Mouse (Mus musculus) cerebral cortex, adult 2 months (tissue): ENCODE data around the gene Cep164.

Source experiments
- WGBS: fragments of 180-500 bp; shearing (Covaris S2); methylation state at CpG from one replicate; pipeline ENCODE4 v1.1.7; 2018; 5-methylcytosine and 5-hydroxymethylcytosine counted together

The Cep164 gene

GRCm38 (mm10) chr9:45787547-45787946 is 40.9 kb downstream of the Cep164 start:
- WGBS = 74% methylated on average over 6 of the region's 6 CpGs

DNA sequence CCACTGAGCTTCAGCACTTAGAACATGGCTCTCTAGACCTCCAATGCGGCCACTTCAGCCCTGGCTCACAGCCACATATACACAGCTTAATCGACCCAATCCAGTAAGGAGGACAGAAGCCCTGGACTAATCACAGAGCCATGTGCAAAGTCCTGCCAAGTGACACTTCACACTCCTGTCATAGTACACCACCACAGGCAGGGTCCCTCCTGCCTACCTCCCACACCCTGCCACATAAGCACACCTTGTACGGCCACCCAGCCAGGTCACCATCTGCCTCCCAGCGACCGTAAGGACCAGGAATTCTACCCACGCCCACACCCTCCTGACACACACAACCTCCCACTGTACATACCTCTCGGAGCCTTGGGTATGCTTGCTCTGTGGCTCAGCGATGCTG is 41.4 kb downstream of the Cep164 start:
- WGBS = 73% methylated on average over 8 of the region's 8 CpGs

GRCm38 (mm10) chr9:45783249-45784069 is 45.0 kb downstream of the Cep164 start:
- 72% methylated on average over 12 of the region's 12 CpGs for whole genome bisulfite sequencing

- 80% methylated on average over 6 of the region's 6 CpGs for WGBS
Observed at GRCm38 (mm10) chr9:45779201-45779600, 49.3 kb downstream of the Cep164 start.

- 80% methylated on average over 3 of the region's 3 CpGs for WGBS
Observed at GRCm38 (mm10) chr9:45776176-45776575, 52.3 kb downstream of the Cep164 start.

DNA sequence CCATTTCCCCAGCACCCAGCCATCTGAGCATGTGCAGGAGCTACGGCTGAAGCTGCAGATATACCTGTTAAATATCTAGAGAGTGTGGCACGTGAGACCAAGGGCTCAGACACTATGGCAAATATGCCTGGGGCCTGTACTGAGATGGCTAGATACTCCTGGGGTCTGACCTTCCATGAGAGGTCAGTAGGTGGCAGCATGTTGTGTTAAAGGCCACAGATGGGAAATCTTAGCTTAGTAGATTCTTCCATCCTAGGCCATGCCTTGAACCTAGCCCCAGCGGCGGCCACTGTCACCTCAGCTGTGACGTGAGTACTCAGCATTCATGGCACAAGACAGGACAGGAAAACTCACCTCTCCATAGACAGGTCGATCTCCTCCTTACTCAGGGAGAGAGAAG is 54.4 kb downstream of the Cep164 start:
- WGBS = 89% methylated on average over 6 of the region's 6 CpGs

GRCm38 (mm10) chr9:45769596-45769995 is 58.9 kb downstream of the Cep164 start:
- 90% methylated on average over 5 of the region's 5 CpGs for WGBS

DNA sequence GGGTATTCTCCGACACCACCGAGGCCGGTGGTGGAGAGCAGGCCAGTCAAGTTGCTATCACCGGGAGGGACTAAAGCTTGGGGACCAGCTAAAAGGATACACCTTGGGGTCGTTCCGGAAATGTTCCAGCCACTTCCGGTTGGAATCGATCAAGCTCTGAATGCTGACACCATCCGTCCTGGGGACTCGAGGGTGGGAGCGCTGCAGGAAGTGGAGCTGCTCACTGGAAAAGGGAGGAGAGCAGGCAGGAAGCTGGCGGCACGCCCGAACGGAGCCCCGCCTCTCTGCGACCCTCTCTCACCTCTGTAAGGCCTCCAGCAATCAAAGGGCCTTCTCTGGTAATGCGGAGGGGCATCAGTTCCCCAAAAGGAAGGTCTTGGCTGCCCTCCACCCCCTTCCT is 60.1 kb downstream of the Cep164 start:
- WGBS = 85% methylated on average over 18 of the region's 18 CpGs

DNA sequence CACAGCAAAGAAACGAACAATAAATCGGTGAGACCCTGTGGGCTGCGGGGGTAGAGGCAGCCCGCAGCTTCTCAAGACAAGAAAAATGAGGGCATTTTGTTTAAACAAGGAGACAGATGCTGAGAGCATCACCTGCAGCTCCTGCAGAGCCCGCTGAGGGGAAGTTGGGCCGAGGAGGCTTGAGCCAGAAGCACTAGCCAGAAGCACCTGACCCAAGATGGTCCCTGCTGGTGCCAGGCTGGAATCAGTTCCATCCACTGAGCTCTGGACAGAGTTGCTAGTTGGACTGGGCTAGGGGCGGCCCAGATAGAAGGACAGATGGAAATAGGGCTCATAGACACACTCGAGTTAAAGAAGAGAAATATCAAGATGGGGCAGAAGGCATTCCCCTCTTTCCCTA is 61.3 kb downstream of the Cep164 start:
- WGBS = 92% methylated on average over 8 of the region's 8 CpGs

DNA sequence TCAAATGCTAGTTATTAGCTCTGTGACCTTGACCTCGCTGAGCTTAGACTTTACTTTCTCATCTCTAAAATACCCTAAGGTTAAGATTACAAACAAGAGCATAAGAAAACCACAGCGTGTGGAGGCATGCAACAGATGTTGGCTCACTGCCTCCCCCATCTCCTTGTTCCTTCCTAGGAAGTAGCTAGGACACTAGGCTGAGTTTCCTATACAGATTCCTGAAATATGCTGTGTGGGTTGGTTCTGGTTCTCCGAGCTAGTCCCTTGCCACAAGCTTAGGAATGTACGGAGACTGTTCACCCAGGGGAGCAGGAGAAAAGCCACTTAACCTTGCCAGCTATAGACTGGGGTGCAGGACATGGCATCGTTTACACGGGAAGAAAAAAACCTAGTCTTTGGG is 62.3 kb downstream of the Cep164 start:
- 56% methylated on average over 6 of the region's 6 CpGs for WGBS

DNA sequence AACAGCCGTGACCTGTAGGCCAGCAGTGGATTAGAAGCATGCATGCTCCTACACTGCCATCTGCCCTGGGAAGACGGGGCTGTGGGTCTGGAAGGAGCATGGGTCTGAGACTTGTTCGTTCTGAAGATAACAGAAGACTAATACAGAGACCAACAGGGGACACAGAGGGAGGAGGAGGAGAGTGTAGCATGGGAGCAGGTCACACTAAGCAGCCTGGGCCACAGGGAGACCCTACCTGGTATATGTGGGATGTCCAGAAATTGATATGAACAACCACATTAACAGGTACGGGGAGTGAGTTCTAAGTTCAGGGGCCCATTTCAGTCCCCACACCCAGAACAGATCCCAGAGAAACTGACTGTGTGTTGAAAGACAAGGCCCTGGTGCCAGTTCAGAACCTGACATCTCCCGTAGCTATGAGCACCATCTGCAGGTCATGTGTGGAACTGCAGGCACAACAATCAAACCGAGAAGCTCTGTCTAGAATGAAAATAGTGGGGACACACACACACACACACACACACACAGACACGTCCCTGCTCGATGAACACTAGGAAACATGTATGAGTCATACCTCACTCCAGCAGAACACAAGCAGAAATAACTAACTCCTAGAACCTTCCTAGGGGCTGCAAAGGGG is 73.9 kb downstream of the Cep164 start:
- WGBS = 31% methylated on average over 8 of the region's 8 CpGs

DNA sequence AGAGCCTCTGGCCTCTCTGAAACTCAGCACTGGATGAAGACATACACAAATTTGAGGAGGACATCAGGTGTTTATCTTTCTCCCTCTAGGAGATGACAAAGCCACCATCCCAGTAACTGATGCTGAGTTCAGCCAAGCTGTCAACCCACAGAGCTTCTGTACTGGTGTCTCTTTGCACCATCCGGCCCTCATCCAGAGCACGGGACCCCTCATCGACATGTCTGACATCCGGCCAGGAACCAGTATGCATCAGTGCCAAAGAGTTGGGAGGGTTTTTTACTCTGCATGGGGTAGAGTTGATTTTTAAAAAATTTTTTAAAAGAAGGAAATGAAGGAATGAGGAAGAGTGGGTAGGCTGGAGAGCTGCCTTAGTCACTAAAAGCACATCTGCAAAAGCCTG is 78.6 kb downstream of the Cep164 start:
- 84% methylated on average over 4 of the region's 4 CpGs for WGBS

- 61% methylated on average over 7 of the region's 7 CpGs for WGBS
Observed at GRCm38 (mm10) chr9:45745451-45745850, 83.0 kb downstream of the Cep164 start.

GRCm38 (mm10) chr9:45740584-45740980 is 87.9 kb downstream of the Cep164 start:
- 75% methylated on average over 2 of the region's 2 CpGs for WGBS

DNA sequence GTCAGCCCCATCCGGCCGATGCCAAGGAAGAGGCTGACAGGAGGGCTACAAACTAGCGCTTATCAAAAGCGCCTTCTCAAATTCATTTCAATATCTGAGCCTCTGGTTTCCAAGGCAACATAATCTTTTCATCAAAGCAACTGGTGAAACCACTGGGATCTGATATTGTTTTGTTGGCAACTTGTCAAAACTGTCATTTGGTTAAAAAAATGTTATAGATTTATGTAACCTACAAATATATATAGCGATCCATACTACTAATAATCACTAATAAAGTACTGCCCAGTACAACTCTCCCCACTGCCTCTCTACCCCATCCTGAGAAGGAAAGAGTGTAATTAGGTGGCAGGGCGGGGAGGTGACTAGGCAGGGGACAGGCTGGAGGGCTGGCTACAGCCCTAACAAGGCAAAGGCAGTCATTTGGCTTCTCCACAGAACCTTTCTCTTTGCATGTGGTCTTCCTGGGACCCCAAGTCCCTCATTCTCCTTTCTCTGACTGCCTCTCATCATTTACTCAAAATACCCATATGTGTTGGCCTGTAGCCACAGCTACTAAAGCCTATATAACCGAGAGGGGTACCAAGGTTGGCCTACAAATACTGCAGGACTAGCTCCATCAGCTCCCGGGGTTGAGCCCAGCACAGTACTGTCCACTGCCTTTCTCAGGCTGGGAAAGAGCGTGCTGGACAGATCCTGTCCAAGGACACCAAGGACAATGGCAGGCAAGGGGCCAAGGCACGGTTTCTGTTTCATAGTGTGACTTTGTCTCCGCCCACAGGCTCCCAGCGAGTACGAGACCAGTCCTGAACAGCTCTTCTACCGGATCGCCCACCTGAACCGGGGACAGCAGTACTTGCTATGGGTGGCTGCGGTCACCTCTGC is 88.5 kb downstream of the Cep164 start:
- 57% methylated on average over 17 of the region's 17 CpGs for WGBS

DNA sequence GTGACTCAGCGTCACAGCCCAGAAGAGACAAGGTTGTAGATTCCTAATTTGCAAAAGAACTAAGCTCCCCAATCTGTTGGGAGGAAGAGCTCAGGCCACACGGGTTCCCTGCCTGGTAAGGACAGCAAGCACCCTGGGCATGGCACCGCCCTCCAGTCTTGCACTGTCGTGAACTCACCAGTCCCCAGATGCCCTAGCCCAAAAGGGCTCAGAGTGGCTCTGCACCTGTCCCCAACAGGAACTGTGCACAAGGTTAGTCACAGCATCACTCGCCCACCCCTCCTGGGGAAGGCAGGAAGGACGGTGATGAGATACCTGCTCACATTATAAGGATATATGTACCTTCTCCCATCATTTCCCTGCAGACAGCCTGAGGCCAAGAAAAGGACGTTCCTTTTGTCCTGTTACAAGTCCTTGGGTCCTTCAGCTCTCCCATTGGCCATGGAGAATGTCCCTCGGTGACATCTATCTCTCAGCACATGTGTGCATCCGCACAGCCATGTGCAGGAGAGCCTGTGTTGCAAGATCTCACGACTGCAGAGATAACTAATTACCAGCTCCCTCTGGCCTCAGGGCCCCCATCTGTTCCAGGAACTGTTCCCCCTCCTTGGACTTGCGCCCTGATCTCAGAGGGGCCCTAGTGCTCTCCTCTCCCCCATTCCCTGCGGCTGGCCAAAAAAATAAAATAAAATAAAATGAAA is 89.3 kb downstream of the Cep164 start:
- WGBS = 64% methylated on average over 12 of the region's 12 CpGs

GRCm38 (mm10) chr9:45733246-45733645 is 95.2 kb downstream of the Cep164 start:
- 37% methylated on average over 6 of the region's 6 CpGs for WGBS

DNA sequence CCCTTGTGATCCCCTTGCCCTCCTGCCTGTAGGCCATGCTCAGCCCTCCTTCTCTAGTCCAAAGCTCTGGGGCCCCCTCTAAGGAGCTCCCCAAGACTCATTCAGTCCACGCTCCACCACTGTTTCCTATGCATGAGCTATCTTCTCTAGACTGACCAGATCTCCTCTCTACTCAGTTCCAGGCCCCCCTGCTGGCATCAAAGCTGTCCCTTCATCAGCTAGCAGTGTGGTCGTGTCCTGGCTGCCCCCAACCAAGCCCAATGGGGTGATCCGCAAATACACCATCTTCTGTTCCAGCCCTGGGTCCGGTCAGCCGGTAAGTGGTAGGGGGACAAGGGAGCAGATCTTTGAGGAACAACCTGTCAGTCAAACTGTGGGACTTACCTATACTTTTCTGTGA is 96.6 kb downstream of the Cep164 start:
- 85% methylated on average over 5 of the region's 5 CpGs for WGBS

GRCm38 (mm10) chr9:45719997-45720396 is 108.5 kb downstream of the Cep164 start:
- 57% methylated on average over 7 of the region's 7 CpGs for WGBS
